Mouse (Mus musculus): Measurements from ENCODE around the gene Ndufv3. TPM values are rescaled to one million over a fixed set of nuclear protein-coding genes. Genes with fewer than 3 reads are reported as not detected.

Gene Ndufv3
- polyA plus RNA-seq (2017; shearing (Covaris generic)): 140 TPM

GRCm38 (mm10) chr17:31519946-31520838, at the start of gene Ndufv3, which contains the start of gene Wdr4:
TSS of gene Ndufv3 (plus strand) at chr17:31520115.
TSS of gene Wdr4 (minus strand) at chr17:31519980.

GRCm38 (mm10) chr17:31564015-31564857, 44.3 kb downstream of the Ndufv3 start, which contains the start of gene Pknox1:
TSS of gene Pknox1 (plus strand) at chr17:31564734.

Other genes starting within 250 kb of the Ndufv3 start
- gene Rsph1, start 242.7 kb upstream of the Ndufv3 start, polyA plus RNA-seq (2017; shearing (Covaris generic)): 0.35 TPM
- gene Slc37a1, start 233.3 kb upstream of the Ndufv3 start, polyA plus RNA-seq (2017; shearing (Covaris generic)): 63.3 TPM
- not detected for gene Pde9a, start 133.9 kb upstream of the Ndufv3 start, polyA plus RNA-seq (2017; shearing (Covaris generic))
- 37.5 TPM for gene Wdr4, start 135 bp upstream of the Ndufv3 start, polyA plus RNA-seq (2017; shearing (Covaris generic))
- gene Pknox1, start 44.6 kb downstream of the Ndufv3 start, polyA plus RNA-seq (2017; shearing (Covaris generic)): 81.0 TPM
- gene Cbs, start 117.1 kb downstream of the Ndufv3 start, polyA plus RNA-seq (2017; shearing (Covaris generic)): not detected
- 281 TPM for gene U2af1, start 138.8 kb downstream of the Ndufv3 start, polyA plus RNA-seq (2017; shearing (Covaris generic))
- not detected for gene Cryaa, start 157.7 kb downstream of the Ndufv3 start, polyA plus RNA-seq (2017; shearing (Covaris generic))

Data from naive thymus-derived CD4-positive, alpha-beta T cell, adult 5 months (primary cell).